Mouse (Mus musculus) heart, embryonic 14.5 days (tissue): Measurements from ENCODE around the gene Zfp94. TPM values are rescaled to one million over a fixed set of nuclear protein-coding genes. Genes with fewer than 3 reads are reported as not detected.

Source experiments
- ATAC-seq: fragments of 200-750 bp; cut with Nextera tagmentation; 2 replicates; pipeline ENCODE4 v1.8.0; 2017; ENCODE audit warnings: low read depth, moderate TSS enrichment; ENCODE audit not compliant: insufficient number of reproducible peaks, insufficient read depth, low FRiP score
- H3K27ac ChIP-seq, 2 experiments: fragments of 200-500 bp in 1 of 2; fragments of 300-500 bp in 1 of 2; sonication (generic) in 1 of 2; replicated peaks in 1 of 2; 2 replicates each; pipeline ENCODE4 v1.5.1; 2012 to 2014; ENCODE audit warnings: low read depth in 2 of 2, low read length in 2 of 2, control low read depth in 1 of 2, mild to moderate bottlenecking in 1 of 2, mixed read lengths in 1 of 2; ENCODE audit not compliant: control insufficient read depth in 1 of 2, insufficient read depth in 1 of 2
- H3K27me3 ChIP-seq: fragments of 300-500 bp; sonication (generic); 2 replicates; pipeline ENCODE4 v1.6.1; 2014; ENCODE audit warnings: mild to moderate bottlenecking, low read length, control low read depth; ENCODE audit not compliant: control insufficient read depth, insufficient read depth
- H3K36me3 ChIP-seq: fragments of 300-500 bp; sonication (generic); 2 replicates; pipeline ENCODE4 v1.6.1; 2014; ENCODE audit warnings: mild to moderate bottlenecking, control low read depth, low read length, mixed read lengths; ENCODE audit not compliant: control insufficient read depth, insufficient read depth
- H3K4me1 ChIP-seq, 2 experiments: fragments of 200-500 bp in 1 of 2; fragments of 300-500 bp in 1 of 2; sonication (generic) in 1 of 2; 2 replicates each; pipeline ENCODE4 v1.6.1; 2012 to 2014; ENCODE audit warnings: low read length in 2 of 2, control low read depth in 1 of 2, mixed read lengths in 1 of 2; ENCODE audit not compliant: control insufficient read depth in 2 of 2, insufficient read depth in 2 of 2
- H3K4me2 ChIP-seq: fragments of 300-500 bp; sonication (generic); 2 replicates; pipeline ENCODE4 v1.6.1; 2014; ENCODE audit warnings: mild to moderate bottlenecking, low read length
- H3K4me3 ChIP-seq, 2 experiments: fragments of 200-500 bp in 1 of 2; fragments of 300-500 bp in 1 of 2; sonication (generic) in 1 of 2; 2 replicates each; pipeline ENCODE4 v1.5.1; 2012 to 2014; ENCODE audit warnings: low read length in 2 of 2, mild to moderate bottlenecking in 2 of 2, control low read depth in 1 of 2, low read depth in 1 of 2, moderate library complexity in 1 of 2; ENCODE audit not compliant: control insufficient read depth in 1 of 2, insufficient read depth in 1 of 2
- H3K9ac ChIP-seq: fragments of 300-500 bp; sonication (generic); 2 replicates; pipeline ENCODE4 v1.6.1; 2014; ENCODE audit warnings: mild to moderate bottlenecking, low read length
- H3K9me3 ChIP-seq: fragments of 300-500 bp; sonication (generic); 2 replicates; pipeline ENCODE4 v1.6.1; 2016; ENCODE audit warnings: low read length, control low read depth; ENCODE audit not compliant: control insufficient read depth
- WGBS: fragments of 180-500 bp; shearing (Covaris S2); extraction: QIAGEN DNeasy Blood & Tissue Kit; methylation state at CpG from one replicate; pipeline ENCODE4 v1.1.7; 2014; 5-methylcytosine and 5-hydroxymethylcytosine counted together
- polyA plus RNA-seq: library from polyadenylated mRNA; unstranded; fragments of >200 nt; fragmentation: Nextera tagmentation; extraction: Ambion mirVana; gene quantifications from 2 replicates; pipeline ENCODE4 v1.2.1, GENCODE M21; 2014

Zfp94 gene
- polyA plus RNA-seq, 1 experiment from 2014 or later = 4.5 TPM

DNA sequence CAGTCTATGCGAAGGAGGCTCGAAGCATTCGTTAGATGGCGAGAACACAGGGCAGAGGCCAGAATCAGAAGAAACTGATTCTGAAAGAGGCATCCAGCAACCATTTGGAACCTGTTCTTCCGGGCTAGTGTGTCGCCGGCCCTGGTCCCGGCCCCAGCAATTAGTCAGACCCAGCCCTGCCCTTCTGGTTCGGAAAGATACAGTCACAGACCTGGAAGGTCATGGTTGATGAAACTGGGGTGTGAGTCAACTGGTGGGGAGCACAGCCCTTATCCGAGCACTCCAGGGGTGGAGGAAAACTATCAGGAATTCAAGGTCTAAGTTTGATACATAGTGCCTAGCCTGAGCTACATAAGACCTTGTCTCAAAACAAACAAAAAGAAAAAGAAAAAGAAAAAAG, 39.6 kb upstream of the Zfp94 start:
- 66% methylated on average over 10 of the region's 10 CpGs for WGBS
- H3K9ac ChIP-seq = no peak overlapping the region
- no peaks in the 10 kb centered on the region for H3K36me3 ChIP-seq
- no peaks in the 10 kb centered on the region for H3K27me3 ChIP-seq
- no peak overlapping the region for H3K27ac ChIP-seq
- no peak overlapping the region for H3K4me3 ChIP-seq
- no peak overlapping the region for H3K4me2 ChIP-seq
- ATAC-seq = no peak
- H3K4me1 ChIP-seq = no peaks in the 10 kb centered on the region
- 0 out of 2 replicates have a peak, but pooled peaks cover 2% of the 10 kb centered on the region for H3K9me3 ChIP-seq

- no peak for ATAC-seq
- H3K36me3 ChIP-seq = no peaks in the 10 kb centered on the region
- H3K4me1 ChIP-seq = no peaks in the 10 kb centered on the region
- no peak overlapping the region for H3K27ac ChIP-seq
- 0 out of 2 replicates have a peak, but pooled peaks cover 2% of the 10 kb centered on the region for H3K9me3 ChIP-seq
- H3K9ac ChIP-seq = no peak overlapping the region
- no peaks in the 10 kb centered on the region for H3K27me3 ChIP-seq
- H3K4me3 ChIP-seq = no peak overlapping the region
- no peak overlapping the region for H3K4me2 ChIP-seq
- WGBS = 72% methylated on average over 6 of the region's 6 CpGs
Observed at GRCm38 (mm10) chr7:24355646-24356045, 39.2 kb upstream of the Zfp94 start.

DNA sequence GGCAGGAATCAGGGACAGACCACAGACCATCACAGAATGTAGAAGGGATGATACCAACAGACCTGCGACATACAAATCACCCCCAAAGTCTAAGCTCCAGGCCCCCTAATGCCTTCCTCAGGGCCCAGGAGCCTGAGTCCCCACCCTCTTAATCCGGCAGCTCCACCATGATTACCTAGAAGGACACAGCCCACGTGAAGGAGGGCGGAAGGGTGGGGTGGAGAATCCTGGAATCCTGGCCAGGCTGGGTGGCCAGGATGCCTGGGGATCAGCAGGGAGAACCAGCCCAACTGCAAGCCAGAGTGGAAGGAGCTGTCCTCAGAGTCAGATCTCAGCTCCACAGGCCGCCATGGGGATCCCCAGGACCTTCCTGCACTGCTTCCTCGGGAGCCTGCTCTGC, 32.4 kb upstream of the Zfp94 start, which contains the start of gene Lypd5:
Gene Lypd5 (plus strand): TSS at position 301 of the 400 bp plus-strand sequence.
- 40% methylated on average over 6 of the region's 6 CpGs for WGBS
- H3K9me3 ChIP-seq = 0 out of 2 replicates have a peak, but pooled peaks cover 2% of the 10 kb centered on the region
- no peak within 1 kb of the TSS for H3K4me3 ChIP-seq
- no peak within 1 kb of the TSS for H3K9ac ChIP-seq
- H3K27me3 ChIP-seq = no peaks in the 10 kb centered on the region
- H3K4me1 ChIP-seq = no peaks in the 10 kb centered on the region
- ATAC-seq = no peak
- no peak within 1 kb of the TSS for H3K27ac ChIP-seq
- H3K36me3 ChIP-seq = no peaks in the 10 kb centered on the region
- no peak within 1 kb of the TSS for H3K4me2 ChIP-seq

DNA sequence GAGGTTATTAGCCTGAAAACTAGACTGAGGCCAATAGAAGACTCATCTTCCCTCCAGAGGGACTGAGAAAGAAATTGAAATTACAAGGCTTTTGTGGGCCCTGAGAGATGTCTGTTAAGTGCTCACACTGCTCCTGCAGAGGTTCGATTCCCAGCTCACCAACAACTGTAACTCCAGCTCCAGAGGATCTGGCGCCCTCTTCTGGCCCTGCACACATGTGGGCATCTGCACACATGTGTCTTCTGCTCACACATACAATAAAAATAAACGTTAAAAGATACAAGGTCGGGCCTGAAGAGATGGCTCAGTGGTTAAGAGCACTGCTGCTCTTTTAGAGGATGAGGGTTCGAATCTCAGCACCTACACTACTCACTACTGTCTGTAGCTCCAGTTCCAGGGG, 30.0 kb upstream of the Zfp94 start:
- Histone ChIP-seq H3K27me3 (no peaks in the 10 kb centered on the region), H3K27ac (no peak overlapping the region), H3K4me1 (no peaks in the 10 kb centered on the region), H3K9me3 (no peaks in the 10 kb centered on the region), H3K36me3 (no peaks in the 10 kb centered on the region), H3K9ac (no peak overlapping the region), H3K4me3 (no peak overlapping the region), H3K4me2 (no peak overlapping the region)
- 59% methylated on average over 5 of the region's 5 CpGs for WGBS
- ATAC-seq = no peak

DNA sequence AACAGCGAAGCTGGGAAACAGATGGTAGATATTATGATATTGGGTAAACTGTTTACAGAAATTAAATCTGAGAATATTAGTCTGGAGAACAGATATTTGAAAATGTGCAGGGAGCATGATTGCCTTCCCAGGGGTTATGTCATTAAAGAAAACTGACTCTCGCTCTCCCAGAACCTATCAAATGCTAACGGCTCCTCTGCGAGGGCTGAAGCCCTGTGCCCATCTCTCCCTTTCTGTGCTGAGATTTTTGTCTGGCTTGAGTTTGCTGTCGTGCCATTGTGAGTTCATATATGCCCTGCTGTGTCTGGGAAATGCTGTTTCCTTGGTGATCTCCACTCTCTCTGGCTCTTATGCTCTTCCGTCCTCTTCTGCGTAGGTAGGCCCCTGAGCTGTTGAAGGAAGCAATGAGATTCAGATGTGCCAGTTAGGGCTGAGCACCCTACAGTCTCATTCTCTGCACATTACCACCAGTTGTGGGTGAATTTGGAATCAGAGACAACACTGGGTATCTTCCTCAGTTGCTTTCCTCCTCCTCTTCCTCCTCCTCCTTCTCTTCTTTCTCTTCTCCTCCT, 27.3 kb upstream of the Zfp94 start:
- H3K27ac ChIP-seq = no peak overlapping the region
- no peaks in the 10 kb centered on the region for H3K4me1 ChIP-seq
- no peaks in the 10 kb centered on the region for H3K27me3 ChIP-seq
- H3K4me3 ChIP-seq = no peak overlapping the region
- no peaks in the 10 kb centered on the region for H3K9me3 ChIP-seq
- no peak overlapping the region for H3K4me2 ChIP-seq
- H3K9ac ChIP-seq = no peak overlapping the region
- WGBS = 62% methylated on average over 7 of the region's 7 CpGs
- ATAC-seq = no peak
- no peaks in the 10 kb centered on the region for H3K36me3 ChIP-seq

GRCm38 (mm10) chr7:24338241-24338640, 21.8 kb upstream of the Zfp94 start:
- 52% methylated on average over 2 of the region's 2 CpGs for WGBS
- no peak overlapping the region for H3K27ac ChIP-seq
- H3K9ac ChIP-seq = no peak overlapping the region
- H3K27me3 ChIP-seq = peaks cover 14% of the 10 kb centered on the region
- H3K4me1 ChIP-seq = no peaks in the 10 kb centered on the region
- no peak for ATAC-seq
- no peaks in the 10 kb centered on the region for H3K36me3 ChIP-seq
- no peak overlapping the region for H3K4me3 ChIP-seq
- no peaks in the 10 kb centered on the region for H3K9me3 ChIP-seq
- no peak overlapping the region for H3K4me2 ChIP-seq

DNA sequence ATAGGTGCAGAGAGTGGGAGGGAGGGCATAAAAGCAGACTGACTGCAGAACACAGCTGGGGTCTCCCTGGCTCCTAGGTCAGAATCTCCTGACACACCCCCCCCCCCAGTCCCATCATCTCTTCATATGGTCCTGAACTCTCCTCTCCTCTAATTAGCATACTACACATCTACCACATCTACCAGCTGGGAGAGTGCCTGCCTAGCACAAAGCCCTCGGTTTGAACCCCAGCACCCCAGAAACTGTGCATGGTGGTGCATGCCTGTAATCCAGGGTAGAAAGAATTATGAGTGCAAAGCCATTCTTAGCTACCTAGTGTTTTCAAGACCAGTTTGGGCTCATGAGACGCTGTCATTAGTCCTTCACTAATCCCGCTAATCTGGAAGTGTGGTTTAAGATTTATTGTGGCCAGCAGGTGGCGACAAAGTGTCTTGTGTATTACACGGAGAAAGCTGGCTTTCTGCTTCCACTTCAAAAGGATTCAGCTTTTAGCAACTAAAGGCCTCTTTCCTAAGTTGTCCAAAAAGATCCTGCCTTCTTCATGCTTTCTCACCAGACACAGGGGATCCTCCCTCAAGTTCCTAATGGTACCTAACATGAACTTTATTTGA, 19.3 kb upstream of the Zfp94 start:
- ATAC-seq = no peak
- H3K36me3 ChIP-seq = no peaks in the 10 kb centered on the region
- H3K27me3 ChIP-seq = peaks cover 20% of the 10 kb centered on the region
- H3K27ac ChIP-seq = no peak overlapping the region
- no peak overlapping the region for H3K4me3 ChIP-seq
- H3K9me3 ChIP-seq = no peaks in the 10 kb centered on the region
- no peaks in the 10 kb centered on the region for H3K4me1 ChIP-seq
- no peak overlapping the region for H3K4me2 ChIP-seq
- WGBS = 10% methylated on average over 5 of the region's 5 CpGs
- no peak overlapping the region for H3K9ac ChIP-seq
